Mouse (Mus musculus) cerebellum, adult 8-10 months (tissue): ENCODE measurements around the gene Slc25a21.

Source experiments
- DNase-seq: peaks from one replicate; pipeline ENCODE4 v3.0.0; 2022

Gene Slc25a21

DNA sequence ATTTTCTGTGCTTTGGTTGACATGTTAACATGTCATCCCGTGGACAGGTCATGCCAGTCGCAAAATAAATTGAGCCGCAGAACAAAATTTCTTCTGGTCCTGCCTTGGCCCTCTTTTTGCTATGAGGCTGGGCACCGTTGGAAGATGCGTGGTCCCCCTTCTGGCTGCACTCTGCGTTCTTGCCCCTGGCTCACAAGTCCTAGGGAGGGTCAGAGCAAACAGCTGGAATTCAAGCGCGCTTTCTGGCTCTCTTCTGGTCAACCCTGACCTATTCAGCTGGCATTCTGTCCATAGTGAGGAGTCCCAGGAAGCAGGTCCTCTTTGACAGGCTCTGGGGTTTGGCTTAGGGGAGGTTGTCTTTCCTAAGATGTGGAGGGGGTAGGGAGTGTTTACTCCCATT is 508.4 kb downstream of the Slc25a21 start:
- DNase-seq, result no peak

GRCm38 (mm10) chr12:56688482-56688840 is 508.8 kb downstream of the Slc25a21 start:
- DNase-seq, result no peak

- no peak for DNase-seq
Measured at GRCm38 (mm10) chr12:56687640-56688481, 509.4 kb downstream of the Slc25a21 start.

DNA sequence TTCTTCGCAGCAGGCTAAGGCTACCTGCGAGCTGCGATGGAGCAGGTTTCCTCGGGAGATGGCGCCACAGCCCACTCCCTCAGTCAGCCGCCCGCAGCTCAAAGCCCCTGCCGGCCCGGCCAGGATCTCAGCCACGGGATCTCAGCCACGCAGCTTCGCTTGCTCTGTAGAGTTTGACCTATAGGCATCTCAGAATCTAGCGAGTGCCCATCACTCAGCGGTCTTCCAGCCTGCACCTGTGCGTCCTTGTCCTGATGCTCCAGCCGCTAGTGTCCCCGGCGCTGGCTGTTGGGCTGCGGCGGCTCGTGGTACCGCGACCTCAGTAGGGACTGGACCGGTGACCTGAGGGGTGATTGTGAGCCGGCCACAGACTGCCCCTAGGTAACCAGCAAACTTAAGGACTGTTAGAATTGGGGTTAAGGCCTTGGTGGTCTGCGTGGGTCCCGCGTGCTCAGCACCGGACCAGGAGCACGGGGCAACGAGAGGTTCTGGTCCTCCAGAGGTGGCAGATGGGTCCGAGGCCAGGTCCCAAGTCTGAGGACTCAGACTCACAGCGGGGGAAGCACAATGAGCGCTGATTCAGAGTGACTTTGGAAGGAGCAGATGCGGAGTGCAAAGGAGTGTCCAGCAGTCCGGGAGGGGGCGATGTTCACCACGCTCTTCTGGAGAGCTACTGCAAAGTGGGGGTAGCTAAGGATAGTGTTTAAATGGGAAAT is 516.0 kb downstream of the Slc25a21 start:
- no peak for DNase-seq

GRCm38 (mm10) chr12:56677620-56678019 is 519.7 kb downstream of the Slc25a21 start:
- DNase-seq, result no peak

DNA sequence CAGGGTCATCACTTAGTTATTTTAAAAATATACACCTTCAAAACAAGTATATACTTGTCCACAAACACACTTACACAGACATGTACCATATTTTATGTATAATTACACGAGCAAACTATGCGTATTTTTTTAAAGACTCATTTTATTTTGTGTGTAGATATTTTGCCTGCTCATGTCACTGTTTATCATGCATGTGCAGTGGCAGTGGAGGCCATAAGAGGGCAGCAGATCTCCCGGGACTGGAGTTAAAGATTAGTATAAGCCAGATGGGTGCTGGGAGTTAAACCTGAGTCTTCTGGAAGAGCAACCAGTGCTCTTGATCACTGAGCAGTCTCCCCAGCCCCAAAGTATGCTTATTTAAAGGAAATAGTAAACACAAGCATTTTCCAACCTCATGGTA is 522.5 kb downstream of the Slc25a21 start:
- DNase-seq, result no peak

DNA sequence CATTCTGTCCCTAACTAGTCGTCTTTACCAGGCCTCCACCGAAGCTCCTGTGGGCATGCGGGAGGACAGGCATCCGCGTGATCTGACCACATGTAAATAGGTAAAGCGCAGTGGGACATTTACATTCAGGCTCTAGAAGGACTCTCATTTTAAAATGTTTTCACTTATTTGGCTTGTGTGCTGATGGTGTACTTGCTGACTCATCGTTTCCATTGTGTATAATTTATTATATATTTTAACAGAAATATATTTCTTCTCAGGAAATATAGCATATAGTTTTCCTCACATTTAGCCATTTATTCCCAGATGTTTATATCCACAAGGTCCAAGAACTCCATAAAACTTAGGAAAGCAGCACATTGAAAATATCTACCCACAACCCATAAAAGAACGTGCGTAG is 526.5 kb downstream of the Slc25a21 start:
- no peak for DNase-seq

DNA sequence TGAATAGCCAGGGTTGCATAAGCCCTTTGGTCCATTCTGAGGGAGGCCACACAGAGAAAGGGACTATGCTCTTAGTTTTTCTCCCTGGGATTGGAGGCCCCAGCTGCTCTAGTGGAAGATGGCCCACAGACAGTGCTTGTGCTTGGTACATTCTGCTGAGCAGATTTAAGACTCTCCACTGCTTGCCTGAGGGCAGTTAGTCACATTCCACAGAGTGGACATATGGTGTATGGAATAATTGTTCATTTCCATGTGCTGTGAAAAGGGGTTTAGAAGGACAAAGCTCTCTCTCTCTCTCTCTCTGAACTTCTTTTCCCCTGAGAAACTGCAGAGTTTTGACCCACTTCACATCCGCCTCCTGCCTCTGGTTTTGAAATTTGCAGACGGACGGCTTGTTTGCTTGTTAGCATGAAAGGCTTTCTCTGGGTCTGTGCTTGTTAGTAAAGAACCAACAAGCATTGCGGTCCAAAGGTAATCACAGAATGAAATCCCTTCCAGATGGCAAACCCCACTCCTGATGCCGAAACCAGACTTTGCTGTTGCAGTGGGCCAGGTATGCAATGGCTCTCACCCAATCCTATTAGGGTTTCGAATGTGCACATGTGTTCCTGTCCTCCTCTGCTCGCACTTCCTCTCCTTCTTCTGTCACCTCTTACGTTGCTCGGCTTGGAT is 527.7 kb downstream of the Slc25a21 start:
- no peak for DNase-seq
